Mouse (Mus musculus): ENCODE data around the gene Speer1. TPM values are rescaled to one million over a fixed set of nuclear protein-coding genes. Genes with fewer than 3 reads are reported as not detected.
"Not testable (repeated sequence)": the region's sequence is repeated elsewhere in the genome, so short reads cannot be mapped to it uniquely, and the experiment has no call there.

The Speer1 gene
- polyA plus RNA-seq (2015; fragmentation: Nextera tagmentation; extraction: Ambion mirVana) = not detected in 2 replicates

GRCm38 (mm10) chr5:11341216-11341615 is at the start of gene Speer1:
Gene Speer1, plus strand, starts transcription at chr5:11341516.
- not testable (repeated sequence) for H3K9ac ChIP-seq; H3K4me1 ChIP-seq (replicated peaks); H3K9me3 ChIP-seq (replicated peaks); H3K4me3 ChIP-seq (replicated peaks); DNase-seq; ATAC-seq (ENCODE audit: low read depth); H3K36me3 ChIP-seq; H3K4me2 ChIP-seq; H3K27me3 ChIP-seq; H3K27ac ChIP-seq
- WGBS (ENCODE audit: insufficient replicate concordance) = 24% methylated on average over 1 of the region's 4 CpGs

Other genes starting within 250 kb of the Speer1 start
- gene Gm8879, start 213.9 kb upstream of the Speer1 start, polyA plus RNA-seq (2015; fragmentation: Nextera tagmentation; extraction: Ambion mirVana) = not detected in 2 replicates
- gene Gm5861, start 158.4 kb upstream of the Speer1 start, polyA plus RNA-seq (2015; fragmentation: Nextera tagmentation; extraction: Ambion mirVana) = not detected in 2 replicates
- not detected in 2 replicates for gene Gm8890, start 85.5 kb upstream of the Speer1 start, polyA plus RNA-seq (2015; fragmentation: Nextera tagmentation; extraction: Ambion mirVana)
- not detected in 2 replicates for gene Gm8897, start 74.9 kb downstream of the Speer1 start, polyA plus RNA-seq (2015; fragmentation: Nextera tagmentation; extraction: Ambion mirVana)
- gene Gm8906, start 161.2 kb downstream of the Speer1 start, polyA plus RNA-seq (2015; fragmentation: Nextera tagmentation; extraction: Ambion mirVana) = not detected in 2 replicates